Mouse (Mus musculus) G1E (cell line): ENCODE data around the gene Ddit4. TPM values are rescaled to one million over a fixed set of nuclear protein-coding genes. Genes with fewer than 3 reads are reported as not detected.
"Not testable (repeated sequence)": the region's sequence is repeated elsewhere in the genome, so short reads cannot be mapped to it uniquely, and the experiment has no call there.

ENCODE experiments used
- ATAC-seq: 2 replicates; pipeline ENCODE4 v1.8.0; 2016; ENCODE audit warnings: mild to moderate bottlenecking; ENCODE audit not compliant: insufficient number of reproducible peaks, poor library complexity, low FRiP score, severe bottlenecking; ENCODE audit errors: extremely low read depth
- DNase-seq: peaks from one replicate; pipeline ENCODE4 v3.0.0; 2012; ENCODE audit warnings: low spot score
- H3K27me3 ChIP-seq: 2 replicates; pipeline ENCODE4 v1.6.1; 2012; ENCODE audit warnings: mild to moderate bottlenecking, low read length, inconsistent platforms; ENCODE audit not compliant: insufficient read depth
- H3K36me3 ChIP-seq: replicated peaks from 2 replicates; pipeline ENCODE3; 2012; ENCODE audit warnings: mild to moderate bottlenecking, inconsistent platforms
- H3K4me1 ChIP-seq: 2 replicates; pipeline ENCODE4 v1.6.1; 2012; ENCODE audit warnings: low read depth, low read length, inconsistent platforms, mixed read lengths; ENCODE audit not compliant: insufficient read depth
- H3K4me3 ChIP-seq: 2 replicates; pipeline ENCODE4 v1.5.1; 2012; ENCODE audit warnings: low read depth, mild to moderate bottlenecking, inconsistent platforms, low read length, moderate library complexity, mixed read lengths
- H3K9me3 ChIP-seq: replicated peaks from 2 replicates; pipeline ENCODE4 v1.6.1; 2012; ENCODE audit warnings: inconsistent platforms
- CTCF ChIP-seq: IDR thresholded peaks from 2 replicates; pipeline ENCODE4 v1.5.1; 2012; ENCODE audit warnings: low read depth, low read length, inconsistent platforms, mixed read lengths
- GATA1 ChIP-seq: IDR thresholded peaks from 2 replicates; pipeline ENCODE4 v1.6.1; 2012; ENCODE audit warnings: borderline replicate concordance, low read length, inconsistent platforms, mixed read lengths
- GATA2 ChIP-seq: IDR thresholded peaks from 2 replicates; pipeline ENCODE4 v1.6.1; 2012; ENCODE audit warnings: low read depth, low read length, inconsistent platforms, borderline replicate concordance
- POLR2AphosphoS5 ChIP-seq: IDR thresholded peaks from 2 replicates; pipeline ENCODE4 v1.6.1; 2012; ENCODE audit warnings: low read depth, low read length, inconsistent platforms; ENCODE audit not compliant: insufficient replicate concordance
- TAL1 ChIP-seq: conservative IDR thresholded peaks from 2 replicates; pipeline ENCODE4 v1.6.1; 2012; ENCODE audit warnings: low read depth, low read length, inconsistent platforms, mixed read lengths
- polyA plus RNA-seq: library from polyadenylated mRNA; stranded (reverse); fragments of >175 nt; gene quantifications from 2 replicates; pipeline ENCODE4 v1.2.3, GENCODE M21; 2012
- total RNA-seq, 2 experiments: library from RNA; stranded (forward) in 1 of 2; stranded (reverse) in 1 of 2; fragments of 200-1000 nt in 1 of 2; fragments of >200 nt in 1 of 2; fragmentation: Nextera tagmentation in 1 of 2; gene quantifications; 2 replicates each; pipeline ENCODE4 v1.2.3; 2014 to 2017

Ddit4 gene
- 21.6 and 27.7 TPM in 2 replicates for total RNA-seq (2014; fragmentation: Nextera tagmentation)
- total RNA-seq (2017): 9.9 TPM in 2 replicates
- 21.8 and 28.5 TPM in 2 replicates for polyA plus RNA-seq

- peak; percentile 86; the same call in 1 of the 2 replicates for TF ChIP-seq POLR2AphosphoS5
- TF ChIP-seq GATA1: no peak
- Histone ChIP-seq H3K27me3 (no peaks in the 10 kb centered on the region), H3K4me3 (peak within 1 kb of the TSS; percentile 80), H3K4me1 (peaks cover 43% of the 10 kb centered on the region), H3K36me3 (peaks cover 13% of the 10 kb centered on the region), H3K9me3 (no peaks in the 10 kb centered on the region)
- DNase-seq: peak; percentile 90
- ATAC-seq: peak; percentile 85
These were observed at the start of gene Ddit4 for GRCm38 (mm10) chr10:59951211-59952151. Gene Ddit4, minus strand, starts transcription at chr10:59951834.

- ATAC-seq (no peak), DNase-seq (no peak)
- TF ChIP-seq POLR2AphosphoS5: no peak
- TF ChIP-seq GATA1: no peak
- peak; percentile 16; the same call in 1 of the 2 replicates for TF ChIP-seq TAL1
- TF ChIP-seq CTCF: no peak
- no peak for TF ChIP-seq GATA2
- Histone ChIP-seq H3K4me1 (peaks cover 23% of the 10 kb centered on the region), H3K4me3 (no peak overlapping the region; the same call in 1 of the 2 replicates), H3K36me3 (peaks cover 37% of the 10 kb centered on the region), H3K27me3 (no peaks in the 10 kb centered on the region), H3K9me3 (no peaks in the 10 kb centered on the region)
These were observed 47.4 kb upstream of the Ddit4 start for GRCm38 (mm10) chr10:59999057-59999456.

- no peak for ATAC-seq
- Histone ChIP-seq H3K4me1 (peaks cover 19% of the 10 kb centered on the region), H3K36me3 (peaks cover 49% of the 10 kb centered on the region), H3K9me3 (no peaks in the 10 kb centered on the region), H3K27me3 (no peaks in the 10 kb centered on the region), H3K4me3 (no peak overlapping the region)
- no peak for TF ChIP-seq GATA2
- TF ChIP-seq GATA1: no peak
- no peak for TF ChIP-seq POLR2AphosphoS5
- TF ChIP-seq CTCF: no peak
- TF ChIP-seq TAL1: no peak
- DNase-seq: no peak
These were observed 46.0 kb upstream of the Ddit4 start for GRCm38 (mm10) chr10:59997591-59997990.

DNA sequence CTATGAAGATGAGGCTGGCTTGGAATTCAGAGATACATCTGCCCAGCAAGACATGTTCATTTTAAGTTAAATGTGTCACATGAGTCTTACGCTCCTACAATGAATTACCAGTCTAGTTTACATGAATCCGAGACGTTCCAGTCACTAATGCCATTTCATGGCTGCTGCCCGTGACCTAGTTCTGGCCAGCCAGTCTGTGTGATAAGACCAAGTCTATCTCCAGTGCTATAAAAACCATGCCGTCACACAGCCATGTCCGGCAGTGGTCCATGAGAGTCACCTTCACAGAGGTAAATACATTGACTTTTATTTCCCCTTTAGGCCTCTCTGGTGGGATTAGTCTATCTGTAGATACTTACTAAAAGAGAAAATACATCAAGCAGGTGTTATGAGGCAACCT, 44.3 kb upstream of the Ddit4 start:
- Histone ChIP-seq H3K4me1 (peaks cover 14% of the 10 kb centered on the region), H3K9me3 (no peaks in the 10 kb centered on the region), H3K4me3 (no peak overlapping the region), H3K27me3 (no peaks in the 10 kb centered on the region), H3K36me3 (peaks cover 59% of the 10 kb centered on the region)
- TF ChIP-seq GATA1: no peak
- no peak for TF ChIP-seq POLR2AphosphoS5
- no peak for TF ChIP-seq CTCF
- no peak for TF ChIP-seq TAL1
- no peak for TF ChIP-seq GATA2
- DNase-seq (no peak), ATAC-seq (no peak)

DNA sequence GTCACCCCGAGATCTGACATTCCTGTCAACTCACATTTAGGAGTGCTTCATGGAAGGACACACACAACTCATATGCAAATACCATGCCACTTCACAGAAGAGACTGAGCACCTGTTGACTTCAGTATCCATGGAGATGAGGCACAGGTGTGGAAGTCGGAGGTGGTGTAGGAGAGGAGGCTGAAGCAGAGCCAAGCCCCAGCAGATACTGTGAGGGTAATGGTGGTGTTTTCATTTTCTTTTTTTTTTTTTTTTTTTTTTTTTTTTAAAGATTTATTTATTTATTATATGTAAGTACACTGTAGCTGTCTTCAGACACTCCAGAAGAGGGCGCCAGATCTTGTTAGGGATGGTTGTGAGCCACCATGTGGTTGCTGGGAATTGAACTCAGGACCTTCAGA, 42.2 kb upstream of the Ddit4 start:
- DNase-seq, H3K27me3 ChIP-seq, H3K4me1 ChIP-seq, ATAC-seq, H3K4me3 ChIP-seq, H3K9me3 ChIP-seq: not testable (repeated sequence)
- H3K36me3 ChIP-seq: peaks cover 68% of the 10 kb centered on the region

DNA sequence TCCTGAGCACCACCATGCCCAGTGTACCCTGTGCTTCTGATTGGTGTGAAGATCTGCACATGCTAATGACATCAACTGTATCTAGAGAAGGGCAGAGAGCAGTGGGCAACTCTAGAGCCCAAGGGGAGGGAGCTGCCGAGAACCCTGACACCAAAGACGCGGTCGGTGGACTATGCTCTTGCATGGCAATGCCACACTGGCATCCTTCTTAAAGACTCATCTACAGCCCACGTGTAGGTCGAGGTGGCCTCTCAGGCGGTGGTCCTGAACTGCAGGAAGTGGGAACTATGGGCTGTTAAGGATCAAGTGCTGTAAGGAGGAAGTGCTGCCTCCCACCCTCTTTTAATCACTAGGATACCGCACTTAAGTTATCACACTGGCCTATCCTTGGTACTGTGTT, 40.4 kb upstream of the Ddit4 start:
- ATAC-seq (no peak), DNase-seq (no peak)
- Histone ChIP-seq H3K4me3 (no peak overlapping the region), H3K9me3 (no peaks in the 10 kb centered on the region), H3K4me1 (0 out of 2 replicates have a peak, but pooled peaks cover 3% of the 10 kb centered on the region), H3K27me3 (no peaks in the 10 kb centered on the region), H3K36me3 (peaks cover 86% of the 10 kb centered on the region)
- TF ChIP-seq TAL1 (no peak), GATA1 (no peak), GATA2 (no peak), CTCF (no peak), POLR2AphosphoS5 (no peak)
